Mouse (Mus musculus): ENCODE measurements around the gene Rdh9. TPM values are rescaled to one million over a fixed set of nuclear protein-coding genes. Genes with fewer than 3 reads are reported as not detected.

Gene Rdh9
- not detected in 2 replicates for polyA plus RNA-seq (2012; rRNA removed)

GRCm38 (mm10) chr10:127776011-127776410 lies at the start of gene Rdh9:
Gene Rdh9 (plus strand): TSS chr10:127776386.

GRCm38 (mm10) chr10:127739083-127739660 lies 37.0 kb upstream of the Rdh9 start, which contains the start of gene Zbtb39:
Gene Zbtb39 (plus strand): TSS chr10:127739538.

GRCm38 (mm10) chr10:127751548-127751947 lies 24.6 kb upstream of the Rdh9 start, which contains the start of gene Gpr182:
Gene Gpr182 (minus strand): TSS chr10:127751732.

GRCm38 (mm10) chr10:127759181-127760110 lies 16.7 kb upstream of the Rdh9 start, which contains the start of the genes Rdh1 and Rdh16f1:
Gene Rdh1 (plus strand): TSS chr10:127759721.
Gene Rdh16f1 (plus strand): TSS chr10:127759787.

GRCm38 (mm10) chr10:127800891-127801290 lies 24.7 kb downstream of the Rdh9 start, which contains the start of gene Rdh16:
Gene Rdh16 (plus strand): TSS chr10:127801152.

Other genes starting within 250 kb of the Rdh9 start
- gene Nxph4, start 241.8 kb upstream of the Rdh9 start, polyA plus RNA-seq (2012; rRNA removed), result 0.22 and 0.43 TPM in 2 replicates
- 65.5 and 79.6 TPM in 2 replicates for gene Lrp1, start 155.2 kb upstream of the Rdh9 start, polyA plus RNA-seq (2012; rRNA removed)
- 27.3 and 36.1 TPM in 2 replicates for gene Stat6, start 133.4 kb upstream of the Rdh9 start, polyA plus RNA-seq (2012; rRNA removed)
- gene Nemp1, start 109.5 kb upstream of the Rdh9 start, polyA plus RNA-seq (2012; rRNA removed), result 1.5 and 1.7 TPM in 2 replicates
- 14.6 and 15.5 TPM in 2 replicates for gene Nab2, start 107.8 kb upstream of the Rdh9 start, polyA plus RNA-seq (2012; rRNA removed)
- 15.6 and 18.5 TPM in 2 replicates for gene Myo1a, start 71.2 kb upstream of the Rdh9 start, polyA plus RNA-seq (2012; rRNA removed)
- not detected in 2 replicates for gene Tac2, start 51.9 kb upstream of the Rdh9 start, polyA plus RNA-seq (2012; rRNA removed)
- gene Zbtb39, start 36.8 kb upstream of the Rdh9 start, polyA plus RNA-seq (2012; rRNA removed), result 1.7 and 2.2 TPM in 2 replicates
- gene Gpr182, start 24.7 kb upstream of the Rdh9 start, polyA plus RNA-seq (2012; rRNA removed), result 1.2 and 1.4 TPM in 2 replicates
- gene Rdh1, start 16.7 kb upstream of the Rdh9 start, polyA plus RNA-seq (2012; rRNA removed), result 0.01 and 0.10 TPM in 2 replicates
- 0.15 and 0.23 TPM in 2 replicates for gene Rdh16f1, start 16.6 kb upstream of the Rdh9 start, polyA plus RNA-seq (2012; rRNA removed)
- 0.19 and 0.31 TPM in 2 replicates for gene Rdh16, start 24.8 kb downstream of the Rdh9 start, polyA plus RNA-seq (2012; rRNA removed)
- not detected in 2 replicates for gene Rdh19, start 73.5 kb downstream of the Rdh9 start, polyA plus RNA-seq (2012; rRNA removed)
- 0.11 TPM in 1 of 2 replicates, not detected in the other for gene Rdh16f2, start 90.1 kb downstream of the Rdh9 start, polyA plus RNA-seq (2012; rRNA removed)
- 3.9 and 6.2 TPM in 2 replicates for gene Rdh7, start 112.4 kb downstream of the Rdh9 start, polyA plus RNA-seq (2012; rRNA removed)
- 8.0 and 9.6 TPM in 2 replicates for gene Sdr9c7, start 122.1 kb downstream of the Rdh9 start, polyA plus RNA-seq (2012; rRNA removed)
- gene Hsd17b6, start 231.2 kb downstream of the Rdh9 start, polyA plus RNA-seq (2012; rRNA removed), result 3.1 and 3.5 TPM in 2 replicates
- gene Prim1, start 238.8 kb downstream of the Rdh9 start, polyA plus RNA-seq (2012; rRNA removed), result 0.45 and 1.00 TPM in 2 replicates